Mouse (Mus musculus): ENCODE data around the gene Gm8947. TPM values are rescaled to one million over a fixed set of nuclear protein-coding genes. Genes with fewer than 3 reads are reported as not detected.

The Gm8947 gene
- not detected for polyA plus RNA-seq (2015; fragmentation: Illumina TruSeq; extraction: RNeasy Lipid Tissue Mini Kit (QIAGEN cat#74804); ENCODE audit: low read depth, low replicate concordance)

GRCm38 (mm10) chr1:151192075-151192474 is at the start of gene Gm8947:
TSS of gene Gm8947 (plus strand) at chr1:151192376.

GRCm38 (mm10) chr1:151182266-151182665 is 9.9 kb upstream of the Gm8947 start, which contains the start of gene Gm47985:
TSS of gene Gm47985 (plus strand) at chr1:151182537.

GRCm38 (mm10) chr1:151198120-151198519 is 5.9 kb downstream of the Gm8947 start, which contains the start of gene Gm47995:
TSS of gene Gm47995 (plus strand) at chr1:151198448.

GRCm38 (mm10) chr1:151203818-151204217 is 11.6 kb downstream of the Gm8947 start, which contains the start of gene 3110040M04Rik:
TSS of gene 3110040M04Rik (plus strand) at chr1:151204121.

GRCm38 (mm10) chr1:151209824-151210355 is 17.7 kb downstream of the Gm8947 start, which contains the start of gene Gm47996:
TSS of gene Gm47996 (plus strand) at chr1:151210131.

Other genes with a start within 250 kb of the Gm8947 start
- gene Hmcn1, start 198.9 kb upstream of the Gm8947 start, polyA plus RNA-seq (2015; fragmentation: Illumina TruSeq; extraction: RNeasy Lipid Tissue Mini Kit (QIAGEN cat#74804); ENCODE audit: low read depth, low replicate concordance) = 3.7 TPM
- gene Gm47985, start 9.8 kb upstream of the Gm8947 start, polyA plus RNA-seq (2015; fragmentation: Illumina TruSeq; extraction: RNeasy Lipid Tissue Mini Kit (QIAGEN cat#74804); ENCODE audit: low read depth, low replicate concordance) = not detected
- gene Gm47995, start 6.1 kb downstream of the Gm8947 start, polyA plus RNA-seq (2015; fragmentation: Illumina TruSeq; extraction: RNeasy Lipid Tissue Mini Kit (QIAGEN cat#74804); ENCODE audit: low read depth, low replicate concordance) = not detected
- not detected for gene 3110040M04Rik, start 11.7 kb downstream of the Gm8947 start, polyA plus RNA-seq (2015; fragmentation: Illumina TruSeq; extraction: RNeasy Lipid Tissue Mini Kit (QIAGEN cat#74804); ENCODE audit: low read depth, low replicate concordance)
- not detected for gene Gm47996, start 17.8 kb downstream of the Gm8947 start, polyA plus RNA-seq (2015; fragmentation: Illumina TruSeq; extraction: RNeasy Lipid Tissue Mini Kit (QIAGEN cat#74804); ENCODE audit: low read depth, low replicate concordance)
- 150 TPM for gene Ivns1abp, start 152.1 kb downstream of the Gm8947 start, polyA plus RNA-seq (2015; fragmentation: Illumina TruSeq; extraction: RNeasy Lipid Tissue Mini Kit (QIAGEN cat#74804); ENCODE audit: low read depth, low replicate concordance)
- 9.8 TPM for gene Swt1, start 236.1 kb downstream of the Gm8947 start, polyA plus RNA-seq (2015; fragmentation: Illumina TruSeq; extraction: RNeasy Lipid Tissue Mini Kit (QIAGEN cat#74804); ENCODE audit: low read depth, low replicate concordance)
- 23.1 TPM for gene Trmt1l, start 236.2 kb downstream of the Gm8947 start, polyA plus RNA-seq (2015; fragmentation: Illumina TruSeq; extraction: RNeasy Lipid Tissue Mini Kit (QIAGEN cat#74804); ENCODE audit: low read depth, low replicate concordance)